Mouse (Mus musculus) intestine, embryonic 16.5 days (tissue): ENCODE measurements around the gene Chml. TPM values are rescaled to one million over a fixed set of nuclear protein-coding genes. Genes with fewer than 3 reads are reported as not detected.

Source experiments
- ATAC-seq: fragments of 200-750 bp; cut with Nextera tagmentation; 2 replicates; pipeline ENCODE4 v1.8.0; 2017; ENCODE audit warnings: moderate TSS enrichment, moderate library complexity
- H3K27ac ChIP-seq: fragments of 300-500 bp; sonication (generic); 2 replicates; pipeline ENCODE4 v1.5.1; 2014; ENCODE audit warnings: mild to moderate bottlenecking, low read length
- H3K27me3 ChIP-seq: fragments of 300-500 bp; sonication (generic); replicated peaks from 2 replicates; pipeline ENCODE4 v1.6.1; 2014; ENCODE audit warnings: low read length, control low read depth, mixed read lengths; ENCODE audit not compliant: control insufficient read depth, insufficient read depth
- H3K36me3 ChIP-seq: fragments of 300-500 bp; sonication (generic); 2 replicates; pipeline ENCODE4 v1.6.1; 2014; ENCODE audit warnings: low read length, control low read depth; ENCODE audit not compliant: control insufficient read depth, insufficient read depth
- H3K4me1 ChIP-seq: fragments of 300-500 bp; sonication (generic); 2 replicates; pipeline ENCODE4 v1.6.1; 2014; ENCODE audit warnings: low read length, control low read depth, mixed read lengths; ENCODE audit not compliant: control insufficient read depth, insufficient read depth
- H3K4me2 ChIP-seq: fragments of 300-500 bp; sonication (generic); 2 replicates; pipeline ENCODE4 v1.6.1; 2014; ENCODE audit warnings: low read depth, low read length, control low read depth
- H3K4me3 ChIP-seq: fragments of 300-500 bp; sonication (generic); 2 replicates; pipeline ENCODE4 v1.5.1; 2014; ENCODE audit warnings: mild to moderate bottlenecking, low read length
- H3K9ac ChIP-seq: fragments of 300-500 bp; sonication (generic); 2 replicates; pipeline ENCODE4 v1.6.1; 2014; ENCODE audit warnings: low read depth, low read length
- H3K9me3 ChIP-seq: fragments of 300-500 bp; sonication (generic); 2 replicates; pipeline ENCODE4 v1.6.1; 2016; ENCODE audit warnings: low read length, control low read depth; ENCODE audit not compliant: control insufficient read depth
- WGBS: fragments of 180-500 bp; shearing (Covaris S2); extraction: QIAGEN DNeasy Blood & Tissue Kit; methylation state at CpG from one replicate; pipeline ENCODE4 v1.1.7; 2014; 5-methylcytosine and 5-hydroxymethylcytosine counted together
- polyA plus RNA-seq: library from polyadenylated mRNA; unstranded; fragments of >200 nt; fragmentation: Nextera tagmentation; extraction: Ambion mirVana; gene quantifications from 2 replicates; pipeline ENCODE4 v1.2.1, GENCODE M21; 2015

Gene Chml
- polyA plus RNA-seq, 1 experiment from 2014 or later = 1.7 TPM

DNA sequence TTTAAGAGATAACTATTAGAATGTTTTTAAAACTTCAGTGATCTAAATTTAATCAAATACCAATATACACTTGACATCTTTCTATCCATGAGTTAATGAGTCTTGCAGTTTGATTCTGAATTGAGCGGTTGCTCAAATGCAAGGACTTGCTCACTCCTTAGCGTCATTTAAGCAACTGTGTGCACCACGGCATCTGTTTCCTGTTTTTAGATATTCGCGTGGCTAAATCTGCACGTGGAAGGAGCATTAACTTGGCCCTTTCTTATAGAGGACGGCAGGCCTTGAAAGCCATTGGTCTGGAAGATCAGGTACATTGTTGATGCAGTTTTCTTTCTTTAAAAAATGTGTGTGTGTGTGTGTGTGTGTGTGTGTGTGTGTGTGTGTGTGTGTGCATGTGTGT, 55.0 kb downstream of the Chml start:
- no peaks in the 10 kb centered on the region for H3K4me1 ChIP-seq
- H3K36me3 ChIP-seq = no peaks in the 10 kb centered on the region
- no peak overlapping the region for H3K4me3 ChIP-seq
- no peaks in the 10 kb centered on the region for H3K27me3 ChIP-seq
- no peak for ATAC-seq
- no peak overlapping the region for H3K27ac ChIP-seq
- no peaks in the 10 kb centered on the region for H3K9me3 ChIP-seq
- H3K4me2 ChIP-seq = no peak overlapping the region
- H3K9ac ChIP-seq = no peak overlapping the region
- 72% methylated on average over 7 of the region's 7 CpGs for WGBS

DNA sequence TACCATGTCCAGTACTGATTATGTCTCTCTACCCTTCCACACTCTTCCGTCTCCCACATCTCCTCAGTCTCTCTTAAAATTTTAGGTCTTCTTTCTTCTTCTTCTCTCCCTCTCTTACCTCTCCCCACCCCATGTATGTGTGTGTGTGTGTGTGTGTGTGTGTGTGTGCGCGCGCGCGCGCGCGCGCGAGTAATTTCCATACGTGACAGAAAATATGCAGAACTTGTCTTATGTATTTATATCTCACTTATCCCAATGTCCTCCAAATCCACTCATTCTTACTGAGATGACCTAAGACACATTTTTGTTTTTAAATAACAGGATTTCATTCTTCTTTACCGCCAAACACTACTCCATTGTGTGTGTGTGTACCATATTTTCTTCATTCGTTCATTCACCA, 60.2 kb downstream of the Chml start:
- no peak overlapping the region for H3K9ac ChIP-seq
- 97% methylated on average over 14 of the region's 14 CpGs for WGBS
- no peaks in the 10 kb centered on the region for H3K4me1 ChIP-seq
- H3K4me2 ChIP-seq = no peak overlapping the region
- no peaks in the 10 kb centered on the region for H3K36me3 ChIP-seq
- 0 out of 2 replicates have a peak, but pooled peaks have one; percentile 32 for ATAC-seq
- H3K9me3 ChIP-seq = no peaks in the 10 kb centered on the region
- H3K27me3 ChIP-seq = no peaks in the 10 kb centered on the region
- no peak overlapping the region for H3K27ac ChIP-seq
- H3K4me3 ChIP-seq = no peak overlapping the region

Other genes with a start within 250 kb of the Chml start
- 1.3 and 1.4 TPM in 2 replicates for gene Rgs7, start 200.4 kb downstream of the Chml start, polyA plus RNA-seq
- gene Kmo, start 72.5 kb downstream of the Chml start, polyA plus RNA-seq = 0.68 and 0.72 TPM in 2 replicates
- 176 TPM in 2 replicates for gene Fh1, start 67.3 kb downstream of the Chml start, polyA plus RNA-seq
- 5.6 and 5.9 TPM in 2 replicates for gene Opn3, start 125 bp downstream of the Chml start, polyA plus RNA-seq
- not detected in 2 replicates for gene Wdr64, start 5.7 kb upstream of the Chml start, polyA plus RNA-seq
- gene Exo1, start 187.7 kb upstream of the Chml start, polyA plus RNA-seq = 44.2 and 46.2 TPM in 2 replicates
- 0.07 TPM in 1 of 2 replicates, not detected in the other for gene Gm38100, start 227.4 kb upstream of the Chml start, polyA plus RNA-seq